Mouse (Mus musculus): ENCODE data around the gene Rbm4b. TPM values are rescaled to one million over a fixed set of nuclear protein-coding genes. Genes with fewer than 3 reads are reported as not detected.
A peak's percentile ranks its signal among the peaks of the same experiment; 100 is the strongest.

Rbm4b gene
- total and polyA plus RNA-seq, 2 experiments from 2014 or later: 20.3 to 30.2 TPM

GRCm38 (mm10) chr19:4793831-4794422 is 37.6 kb downstream of the Rbm4b start, which contains the start of gene Rbm4:
Rbm4 (minus strand) TSS chr19:4793901.
- Histone ChIP-seq H3K9ac (replicated peaks; ENCODE audit: low read depth, low read length) (peak within 1 kb of the TSS; percentile 77), H3K9me3 (replicated peaks; ENCODE audit: control insufficient read depth, low read length) (no peaks in the 10 kb centered on the region), H3K4me2 (ENCODE audit: low read depth, low read length) (peak within 1 kb of the TSS; percentile 83), H3K27me3 (ENCODE audit: control insufficient read depth, insufficient read depth, low read length) (no peaks in the 10 kb centered on the region), H3K4me3 (ENCODE audit: low read depth, low read length) (peak within 1 kb of the TSS; percentile 69), H3K36me3 (replicated peaks; ENCODE audit: control insufficient read depth, insufficient read depth, low read length) (peaks cover 40% of the 10 kb centered on the region), H3K4me1 (ENCODE audit: control insufficient read depth, insufficient read depth) (peaks cover 25% of the 10 kb centered on the region), H3K27ac (ENCODE audit: low read depth) (peak within 1 kb of the TSS; percentile 88)
- peak; percentile 98 for ATAC-seq (ENCODE audit: insufficient read depth, low read depth)
- DNase-seq (ENCODE audit: low spot score): peak; percentile 99
- no peak for TF ChIP-seq EP300 (IDR thresholded peaks at IDR 0.05; ENCODE audit: low read depth)
- TF ChIP-seq CTCF (IDR thresholded peaks at IDR 0.05; ENCODE audit: low read depth): no peak
- 0% methylated on average over 31 of the region's 31 CpGs for WGBS

- no peak overlapping the region for H3K9ac ChIP-seq (replicated peaks; ENCODE audit: low read depth, low read length)
- H3K4me3 ChIP-seq (ENCODE audit: low read depth, low read length): no peak overlapping the region
- H3K36me3 ChIP-seq (replicated peaks; ENCODE audit: control insufficient read depth, insufficient read depth, low read length): peaks cover 48% of the 10 kb centered on the region
- no peaks in the 10 kb centered on the region for H3K9me3 ChIP-seq (replicated peaks; ENCODE audit: control insufficient read depth, low read length)
- no peak overlapping the region for H3K27ac ChIP-seq (ENCODE audit: low read depth)
- no peak overlapping the region for H3K4me2 ChIP-seq (ENCODE audit: low read depth, low read length)
- no peak for ATAC-seq (ENCODE audit: insufficient read depth, low read depth)
- 83% methylated on average over 1 of the region's 1 CpGs for WGBS
- peaks cover 18% of the 10 kb centered on the region for H3K4me1 ChIP-seq (ENCODE audit: control insufficient read depth, insufficient read depth)
- H3K27me3 ChIP-seq (ENCODE audit: control insufficient read depth, insufficient read depth, low read length): no peaks in the 10 kb centered on the region
- no peak for DNase-seq (ENCODE audit: low spot score)
- no peak for TF ChIP-seq CTCF (IDR thresholded peaks at IDR 0.05; ENCODE audit: low read depth)
- TF ChIP-seq EP300 (IDR thresholded peaks at IDR 0.05; ENCODE audit: low read depth): no peak
Measured at GRCm38 (mm10) chr19:4795929-4796328, 39.6 kb downstream of the Rbm4b start.

- Histone ChIP-seq H3K27ac (ENCODE audit: low read depth) (no peak overlapping the region), H3K9ac (replicated peaks; ENCODE audit: low read depth, low read length) (no peak overlapping the region), H3K4me2 (ENCODE audit: low read depth, low read length) (no peak overlapping the region), H3K4me1 (ENCODE audit: control insufficient read depth, insufficient read depth) (peaks cover 9% of the 10 kb centered on the region), H3K36me3 (replicated peaks; ENCODE audit: control insufficient read depth, insufficient read depth, low read length) (peaks cover 55% of the 10 kb centered on the region), H3K4me3 (ENCODE audit: low read depth, low read length) (no peak overlapping the region), H3K27me3 (ENCODE audit: control insufficient read depth, insufficient read depth, low read length) (no peaks in the 10 kb centered on the region), H3K9me3 (replicated peaks; ENCODE audit: control insufficient read depth, low read length) (no peaks in the 10 kb centered on the region)
- DNase-seq (ENCODE audit: low spot score) (no peak), ATAC-seq (ENCODE audit: insufficient read depth, low read depth) (no peak)
- whole genome bisulfite sequencing: 92% methylated on average over 2 of the region's 2 CpGs
- TF ChIP-seq CTCF (IDR thresholded peaks at IDR 0.05; ENCODE audit: low read depth) (no peak), EP300 (IDR thresholded peaks at IDR 0.05; ENCODE audit: low read depth) (no peak)
Measured at GRCm38 (mm10) chr19:4797846-4798245, 41.5 kb downstream of the Rbm4b start.

- peaks cover 66% of the 10 kb centered on the region for H3K36me3 ChIP-seq (replicated peaks; ENCODE audit: control insufficient read depth, insufficient read depth, low read length)
Measured at GRCm38 (mm10) chr19:4799083-4799482, 42.8 kb downstream of the Rbm4b start.

GRCm38 (mm10) chr19:4802691-4803091 is 46.4 kb downstream of the Rbm4b start:
- H3K4me3 ChIP-seq (ENCODE audit: low read depth, low read length): no peak overlapping the region
- H3K36me3 ChIP-seq (replicated peaks; ENCODE audit: control insufficient read depth, insufficient read depth, low read length): peaks cover 58% of the 10 kb centered on the region
- H3K9me3 ChIP-seq (replicated peaks; ENCODE audit: control insufficient read depth, low read length): no peaks in the 10 kb centered on the region
- H3K4me1 ChIP-seq (ENCODE audit: control insufficient read depth, insufficient read depth): peaks cover 6% of the 10 kb centered on the region
- TF ChIP-seq EP300 (IDR thresholded peaks at IDR 0.05; ENCODE audit: low read depth) (no peak), CTCF (IDR thresholded peaks at IDR 0.05; ENCODE audit: low read depth) (no peak)
- ATAC-seq (ENCODE audit: insufficient read depth, low read depth) (no peak), DNase-seq (ENCODE audit: low spot score) (no peak)
- no peak overlapping the region for H3K9ac ChIP-seq (replicated peaks; ENCODE audit: low read depth, low read length)
- WGBS: 93% methylated on average over 7 of the region's 7 CpGs
- H3K27ac ChIP-seq (ENCODE audit: low read depth): no peak overlapping the region
- H3K4me2 ChIP-seq (ENCODE audit: low read depth, low read length): no peak overlapping the region
- H3K27me3 ChIP-seq (ENCODE audit: control insufficient read depth, insufficient read depth, low read length): no peaks in the 10 kb centered on the region

More at GRCm38 (mm10) chr19:4799083-4799482, 42.8 kb downstream of the Rbm4b start:
- 90% methylated on average over 5 of the region's 5 CpGs for WGBS
- ATAC-seq (ENCODE audit: insufficient read depth, low read depth) (no peak), DNase-seq (ENCODE audit: low spot score) (no peak)
- Histone ChIP-seq H3K27me3 (ENCODE audit: control insufficient read depth, insufficient read depth, low read length) (no peaks in the 10 kb centered on the region), H3K9me3 (replicated peaks; ENCODE audit: control insufficient read depth, low read length) (no peaks in the 10 kb centered on the region), H3K27ac (ENCODE audit: low read depth) (no peak overlapping the region), H3K4me3 (ENCODE audit: low read depth, low read length) (no peak overlapping the region), H3K9ac (replicated peaks; ENCODE audit: low read depth, low read length) (no peak overlapping the region), H3K4me2 (ENCODE audit: low read depth, low read length) (no peak overlapping the region), H3K4me1 (ENCODE audit: control insufficient read depth, insufficient read depth) (peaks cover 12% of the 10 kb centered on the region)
- no peak for TF ChIP-seq CTCF (IDR thresholded peaks at IDR 0.05; ENCODE audit: low read depth)
- TF ChIP-seq EP300 (IDR thresholded peaks at IDR 0.05; ENCODE audit: low read depth): no peak

GRCm38 (mm10) chr19:4803283-4803682 is 47.0 kb downstream of the Rbm4b start:
- Histone ChIP-seq H3K27me3 (ENCODE audit: control insufficient read depth, insufficient read depth, low read length) (no peaks in the 10 kb centered on the region), H3K4me3 (ENCODE audit: low read depth, low read length) (no peak overlapping the region), H3K9me3 (replicated peaks; ENCODE audit: control insufficient read depth, low read length) (no peaks in the 10 kb centered on the region), H3K4me1 (ENCODE audit: control insufficient read depth, insufficient read depth) (peaks cover 6% of the 10 kb centered on the region), H3K4me2 (ENCODE audit: low read depth, low read length) (no peak overlapping the region), H3K36me3 (replicated peaks; ENCODE audit: control insufficient read depth, insufficient read depth, low read length) (peaks cover 54% of the 10 kb centered on the region), H3K27ac (ENCODE audit: low read depth) (no peak overlapping the region), H3K9ac (replicated peaks; ENCODE audit: low read depth, low read length) (no peak overlapping the region)
- TF ChIP-seq CTCF (IDR thresholded peaks at IDR 0.05; ENCODE audit: low read depth): no peak
- TF ChIP-seq EP300 (IDR thresholded peaks at IDR 0.05; ENCODE audit: low read depth): no peak
- DNase-seq (ENCODE audit: low spot score): no peak
- WGBS: 85% methylated on average over 10 of the region's 10 CpGs
- ATAC-seq (ENCODE audit: insufficient read depth, low read depth): no peak
